Mouse (Mus musculus) midbrain, embryonic 14.5 days (tissue): Measurements from ENCODE around the gene Camkk1. TPM values are rescaled to one million over a fixed set of nuclear protein-coding genes. Genes with fewer than 3 reads are reported as not detected.

ENCODE experiments used
- ATAC-seq: fragments of 200-750 bp; cut with Nextera tagmentation; 2 replicates; pipeline ENCODE4 v1.8.0; 2017; ENCODE audit warnings: moderate number of reproducible peaks, moderate library complexity; ENCODE audit not compliant: low FRiP score, low TSS enrichment
- DNase-seq: peaks from one replicate; pipeline ENCODE4 v3.0.0-alpha.2; 2015
- H3K27ac ChIP-seq: fragments of 300-500 bp; sonication (generic); replicated peaks from 2 replicates; pipeline ENCODE4 v1.5.1; 2014; ENCODE audit warnings: mild to moderate bottlenecking, low read depth, low read length, moderate library complexity
- H3K27me3 ChIP-seq: fragments of 300-500 bp; sonication (generic); 2 replicates; pipeline ENCODE4 v1.6.1; 2014; ENCODE audit warnings: low read length, control low read depth, mixed read lengths; ENCODE audit not compliant: control insufficient read depth, insufficient read depth
- H3K36me3 ChIP-seq: fragments of 300-500 bp; sonication (generic); 2 replicates; pipeline ENCODE4 v1.6.1; 2014; ENCODE audit warnings: low read length, control low read depth; ENCODE audit not compliant: control insufficient read depth, insufficient read depth
- H3K4me1 ChIP-seq: fragments of 300-500 bp; sonication (generic); 2 replicates; pipeline ENCODE4 v1.6.1; 2014; ENCODE audit warnings: mild to moderate bottlenecking, antibody characterized with exemption, low read length, control low read depth; ENCODE audit not compliant: control insufficient read depth, insufficient read depth
- H3K4me2 ChIP-seq: fragments of 300-500 bp; sonication (generic); 2 replicates; pipeline ENCODE4 v1.6.1; 2014; ENCODE audit warnings: mild to moderate bottlenecking, low read length, moderate library complexity
- H3K4me3 ChIP-seq: fragments of 300-500 bp; sonication (generic); replicated peaks from 2 replicates; pipeline ENCODE4 v1.5.1; 2014; ENCODE audit warnings: low read depth, low read length
- H3K9ac ChIP-seq: fragments of 300-500 bp; sonication (generic); replicated peaks from 2 replicates; pipeline ENCODE4 v1.6.1; 2014; ENCODE audit warnings: mild to moderate bottlenecking, low read length, moderate library complexity
- H3K9me3 ChIP-seq: fragments of 300-500 bp; sonication (generic); 2 replicates; pipeline ENCODE4 v1.6.1; 2016; ENCODE audit warnings: low read length, control low read depth, mixed read lengths; ENCODE audit not compliant: control insufficient read depth
- WGBS: fragments of 180-500 bp; shearing (Covaris S2); extraction: QIAGEN DNeasy Blood & Tissue Kit; methylation state at CpG from one replicate; pipeline ENCODE4 v1.1.7; 2014; 5-methylcytosine and 5-hydroxymethylcytosine counted together
- polyA plus RNA-seq: library from polyadenylated mRNA; unstranded; fragments of >200 nt; fragmentation: Nextera tagmentation; extraction: Ambion mirVana; gene quantifications from 2 replicates; pipeline ENCODE4 v1.2.1, GENCODE M21; 2014

Gene Camkk1
- polyA plus RNA-seq, 1 experiment from 2014 or later, result 11.0 TPM

DNA sequence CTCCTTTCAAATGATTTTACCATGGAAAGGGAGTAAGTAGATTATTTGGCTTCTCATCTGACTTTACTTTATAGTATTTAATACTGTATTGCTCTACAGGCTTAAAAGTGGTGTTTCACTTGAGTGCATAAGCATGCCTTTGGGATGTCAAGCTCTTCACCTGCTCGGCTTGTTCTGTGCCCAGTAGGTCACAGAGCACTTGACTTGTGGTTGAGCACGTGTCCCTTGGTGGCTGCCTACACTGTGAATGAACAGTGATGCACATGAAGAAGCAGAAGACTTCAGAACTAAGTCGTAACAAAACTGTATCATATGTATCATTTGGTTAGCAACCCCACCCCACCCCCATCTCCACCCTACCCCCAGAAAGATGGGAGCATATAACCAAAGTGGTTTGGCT lies 61.5 kb downstream of the Camkk1 start:
- Histone ChIP-seq H3K4me2 (no peak overlapping the region), H3K4me3 (no peak overlapping the region), H3K9ac (no peak overlapping the region), H3K27ac (no peak overlapping the region), H3K4me1 (no peaks in the 10 kb centered on the region), H3K9me3 (no peaks in the 10 kb centered on the region), H3K27me3 (no peaks in the 10 kb centered on the region), H3K36me3 (peaks cover 73% of the 10 kb centered on the region)
- DNase-seq (no peak), ATAC-seq (no peak)
- WGBS, result 94% methylated on average over 3 of the region's 3 CpGs

DNA sequence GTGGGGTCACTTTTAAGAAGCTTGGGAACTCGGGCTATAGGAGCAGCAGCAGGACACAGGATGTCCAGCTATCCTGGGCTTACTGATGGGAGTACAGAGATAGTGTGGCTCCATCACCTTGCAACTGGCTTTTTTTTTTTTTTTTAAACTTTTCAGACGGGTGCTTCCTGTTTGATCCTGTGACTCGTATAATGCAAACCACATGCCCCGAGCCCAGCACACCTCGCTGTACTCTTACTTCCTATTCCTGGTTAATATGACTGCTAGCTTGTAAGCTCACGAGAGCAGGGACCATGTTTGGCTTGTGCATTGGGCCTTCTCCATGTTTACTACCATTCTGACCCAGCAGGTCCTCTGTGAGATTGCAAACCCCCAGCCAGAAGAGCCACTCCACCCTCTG lies 65.5 kb downstream of the Camkk1 start:
- Histone ChIP-seq H3K9ac (no peak overlapping the region), H3K36me3 (peaks cover 46% of the 10 kb centered on the region), H3K4me3 (no peak overlapping the region), H3K4me1 (0 out of 2 replicates have a peak, but pooled peaks cover 3% of the 10 kb centered on the region), H3K27me3 (no peaks in the 10 kb centered on the region), H3K4me2 (no peak overlapping the region), H3K9me3 (no peaks in the 10 kb centered on the region), H3K27ac (no peak overlapping the region)
- ATAC-seq (no peak), DNase-seq (no peak)
- WGBS, result 86% methylated on average over 6 of the region's 6 CpGs

DNA sequence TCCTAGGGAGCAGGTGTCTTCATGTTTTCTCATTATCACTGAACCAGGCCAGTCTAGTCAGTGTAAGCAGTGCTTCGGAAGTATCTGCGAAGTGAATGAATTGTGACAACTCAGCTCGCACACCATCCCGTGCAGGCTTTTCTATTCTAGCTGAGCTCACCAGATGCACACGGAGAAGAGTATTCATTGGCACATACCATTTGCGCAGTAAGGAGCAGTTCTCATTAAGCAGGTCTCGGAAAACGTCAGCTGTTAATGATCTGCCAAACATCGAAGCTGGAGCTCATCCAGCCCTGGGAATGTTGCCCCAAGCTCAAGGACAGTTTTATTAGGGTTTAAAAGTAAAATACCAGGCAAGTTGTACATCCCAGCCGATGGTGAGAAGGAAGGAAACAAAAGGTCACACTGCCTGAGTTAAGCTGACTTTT lies 66.0 kb downstream of the Camkk1 start:
- Histone ChIP-seq H3K9me3 (no peaks in the 10 kb centered on the region), H3K27me3 (no peaks in the 10 kb centered on the region), H3K4me3 (no peak overlapping the region), H3K4me2 (no peak overlapping the region), H3K36me3 (peaks cover 42% of the 10 kb centered on the region), H3K27ac (no peak overlapping the region), H3K9ac (no peak overlapping the region), H3K4me1 (0 out of 2 replicates have a peak, but pooled peaks cover 3% of the 10 kb centered on the region)
- DNase-seq (peak; percentile 9), ATAC-seq (no peak)
- 79% methylated on average over 10 of the region's 10 CpGs for WGBS

DNA sequence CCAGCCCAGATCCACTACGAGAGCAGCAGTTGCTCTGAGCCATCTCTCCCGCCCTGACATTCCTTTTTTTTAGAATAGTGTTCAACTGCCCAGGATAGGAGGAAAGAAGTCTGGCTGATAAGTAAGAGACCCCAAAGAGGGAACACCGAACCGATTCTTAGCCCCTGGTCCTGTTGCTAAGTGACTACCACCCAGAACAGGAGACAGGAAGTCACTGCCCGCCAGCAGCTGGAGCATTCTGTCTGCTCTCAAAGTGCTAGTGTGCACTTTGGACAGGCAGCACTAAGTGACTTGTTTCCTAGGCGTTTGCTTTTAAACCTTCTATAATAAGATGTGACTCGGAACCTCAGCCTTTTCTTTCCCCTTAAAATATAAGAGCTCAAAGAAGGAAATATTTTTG lies 66.6 kb downstream of the Camkk1 start:
- H3K4me1 ChIP-seq, result 0 out of 2 replicates have a peak, but pooled peaks cover 3% of the 10 kb centered on the region
- H3K9ac ChIP-seq, result no peak overlapping the region
- H3K9me3 ChIP-seq, result no peaks in the 10 kb centered on the region
- no peak for ATAC-seq
- peak; percentile 8 for DNase-seq
- no peaks in the 10 kb centered on the region for H3K27me3 ChIP-seq
- no peak overlapping the region for H3K27ac ChIP-seq
- peaks cover 39% of the 10 kb centered on the region for H3K36me3 ChIP-seq
- H3K4me3 ChIP-seq, result no peak overlapping the region
- no peak overlapping the region for H3K4me2 ChIP-seq
- WGBS, result 83% methylated on average over 7 of the region's 7 CpGs

DNA sequence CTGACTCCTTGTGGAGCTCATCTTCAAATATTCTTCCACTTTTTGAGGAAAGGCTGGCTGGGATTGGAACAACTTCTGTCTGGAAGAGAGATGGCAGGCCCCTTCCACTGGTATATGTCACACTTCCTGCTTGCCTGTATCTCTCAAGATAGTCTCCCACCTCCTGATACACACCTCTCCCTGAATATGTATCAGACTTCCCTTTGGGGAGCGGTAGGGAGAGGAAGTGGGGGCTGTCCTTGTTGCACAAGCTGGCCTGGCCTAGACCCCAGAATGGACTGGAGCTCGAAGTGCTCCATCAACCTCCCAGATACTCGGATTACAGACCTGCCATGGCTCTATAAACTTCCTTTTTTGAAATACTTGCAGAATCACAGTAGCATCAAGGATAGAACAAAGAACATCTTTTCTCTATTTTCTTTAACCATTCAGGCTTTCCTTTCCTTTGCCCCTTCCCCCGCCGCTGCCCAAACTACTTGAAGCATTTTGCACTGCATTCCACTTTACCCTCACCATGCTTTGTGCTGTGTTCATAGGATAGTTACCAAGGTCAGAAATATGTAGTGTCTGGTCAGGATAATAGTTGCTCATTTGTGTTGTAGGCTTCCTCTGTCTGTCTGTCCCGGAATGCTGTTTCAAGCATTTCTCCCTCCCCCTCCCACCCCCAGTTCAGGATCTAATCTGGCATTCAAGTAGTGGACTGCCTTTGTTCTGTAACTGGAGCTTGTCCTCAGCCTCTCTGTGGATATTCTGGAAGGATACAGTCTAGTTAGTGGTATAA lies 69.1 kb downstream of the Camkk1 start:
- no peak for DNase-seq

DNA sequence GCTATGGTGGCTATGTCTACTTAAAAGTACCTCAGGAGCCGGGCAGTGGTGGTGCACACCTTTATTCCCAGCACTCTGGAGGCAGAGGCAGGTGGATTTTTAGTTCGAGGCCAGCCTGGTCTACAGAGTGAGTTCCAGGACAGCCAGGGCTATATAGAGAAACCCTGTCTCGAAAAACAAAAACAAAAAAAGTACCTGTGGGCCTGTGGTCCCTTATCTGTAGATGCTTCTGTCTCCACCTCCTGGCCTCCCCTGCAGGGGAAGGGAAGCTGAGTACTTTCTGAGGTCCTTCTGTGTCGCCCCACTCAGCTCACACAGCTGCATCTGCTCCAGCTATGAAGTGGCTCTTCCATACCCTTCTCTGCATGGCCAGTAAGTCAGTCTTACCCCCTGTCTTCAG lies 71.5 kb downstream of the Camkk1 start, which contains the start of gene Itgae:
Itgae (plus strand) TSS at position 301 of the 400 bp plus-strand sequence.
- H3K9ac ChIP-seq, result no peak within 1 kb of the TSS
- ATAC-seq, result no peak
- no peak for DNase-seq
- 0 out of 2 replicates have a peak, but pooled peaks cover 7% of the 10 kb centered on the region for H3K36me3 ChIP-seq
- 0 out of 2 replicates have a peak, but pooled peaks cover 3% of the 10 kb centered on the region for H3K4me1 ChIP-seq
- no peak within 1 kb of the TSS for H3K4me3 ChIP-seq
- H3K27ac ChIP-seq, result no peak within 1 kb of the TSS
- no peaks in the 10 kb centered on the region for H3K9me3 ChIP-seq
- no peak within 1 kb of the TSS for H3K4me2 ChIP-seq
- no peaks in the 10 kb centered on the region for H3K27me3 ChIP-seq
- 82% methylated on average over 4 of the region's 4 CpGs for WGBS

More for the DNA sequence above, 69.1 kb downstream of the Camkk1 start:
- no peak overlapping the region for H3K27ac ChIP-seq
- peaks cover 17% of the 10 kb centered on the region; the same call in 1 of the 2 replicates for H3K36me3 ChIP-seq
- no peak overlapping the region for H3K4me3 ChIP-seq
- no peak for ATAC-seq
- no peaks in the 10 kb centered on the region for H3K27me3 ChIP-seq
- no peaks in the 10 kb centered on the region for H3K9me3 ChIP-seq
- H3K9ac ChIP-seq, result no peak overlapping the region
- WGBS, result 70% methylated on average over 6 of the region's 6 CpGs
- no peak overlapping the region for H3K4me2 ChIP-seq
- H3K4me1 ChIP-seq, result 0 out of 2 replicates have a peak, but pooled peaks cover 3% of the 10 kb centered on the region

DNA sequence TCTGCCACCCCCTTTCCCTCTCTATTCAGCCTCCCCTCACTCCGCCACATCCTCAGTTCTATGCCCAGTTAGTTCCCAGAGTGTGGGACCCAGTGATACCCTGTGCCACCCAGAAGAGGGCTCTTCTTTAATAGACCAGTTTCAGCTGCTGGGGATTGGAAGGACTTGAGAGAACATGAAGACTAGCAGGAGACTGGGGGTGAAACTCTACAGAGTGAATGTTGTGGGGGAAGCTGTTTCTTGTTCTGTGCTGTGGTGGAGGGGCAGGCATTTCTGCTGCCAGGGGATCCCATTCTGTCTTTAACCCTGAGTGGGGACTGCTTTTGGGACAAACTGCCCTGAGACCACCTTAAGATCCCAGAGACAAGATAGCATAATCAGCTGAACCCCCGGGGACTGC lies 72.0 kb downstream of the Camkk1 start:
- no peak overlapping the region for H3K4me2 ChIP-seq
- no peaks in the 10 kb centered on the region for H3K9me3 ChIP-seq
- DNase-seq (no peak), ATAC-seq (no peak)
- H3K4me1 ChIP-seq, result 0 out of 2 replicates have a peak, but pooled peaks cover 3% of the 10 kb centered on the region
- no peak overlapping the region for H3K27ac ChIP-seq
- H3K36me3 ChIP-seq, result 0 out of 2 replicates have a peak, but pooled peaks cover 5% of the 10 kb centered on the region
- H3K9ac ChIP-seq, result no peak overlapping the region
- WGBS, result 88% methylated on average over 2 of the region's 2 CpGs
- H3K27me3 ChIP-seq, result no peaks in the 10 kb centered on the region
- no peak overlapping the region for H3K4me3 ChIP-seq
